ENCODE assay signal across 17 mouse cellular contexts in the genomic region with DNA sequence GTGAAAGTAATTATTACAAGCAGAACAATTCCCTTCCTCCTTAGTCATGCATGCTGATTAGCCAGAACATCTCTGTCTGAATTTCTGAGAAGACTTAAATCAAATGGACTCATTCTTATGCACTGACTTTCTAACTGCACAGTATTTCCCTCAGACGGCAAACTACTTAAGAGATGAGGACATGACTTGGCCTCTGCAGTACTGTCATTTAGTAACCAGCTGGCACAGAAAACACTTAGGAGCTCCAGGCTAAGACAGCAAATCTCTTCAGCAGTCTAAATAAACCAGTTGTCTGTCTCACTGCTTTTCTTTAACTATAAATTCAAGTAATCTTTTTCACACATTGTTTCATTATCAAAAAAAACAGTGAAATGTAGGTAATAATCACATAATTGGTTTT. TPM values are rescaled to one million over a fixed set of nuclear protein-coding genes. Genes with fewer than 3 reads are reported as not detected.
DNase-seq lines count a peak whose midpoint lies in the region; ATAC-seq and TF ChIP-seq lines count a peak whose summit lies in the region.
"Had no signal": no experiment of that assay in that cellular context is flagged by ENCODE, and none has a peak within 500 bp of the region (broad histone marks: within the 10 kb centered on the region; RNA-seq: fewer than 3 reads in every experiment).

No protein-coding gene starts in this region.

- WGBS in heart, embryonic 11.5 days (ENCODE audit: insufficient replicate concordance) = 62% methylated on average over 1 of the region's 1 CpGs
- 43% methylated on average over 1 of the region's 1 CpGs for WGBS in lung, postnatal 0 days

- H3K4me3 ChIP-seq in heart, embryonic 11.5 days (ENCODE audit: low read depth, low read length) = no peak overlapping the region
- no peak overlapping the region for H3K4me3 ChIP-seq in lung, postnatal 0 days (ENCODE audit: low read depth, low read length)
- H3K4me3 ChIP-seq: hindbrain, embryonic 15.5 days; limb, embryonic 12.5 days; midbrain, embryonic 12.5 days had no signal

- no peak overlapping the region for H3K4me2 ChIP-seq in heart, embryonic 11.5 days
- H3K4me2 ChIP-seq in lung, postnatal 0 days (replicated peaks; ENCODE audit: low read depth, low read length) = no peak overlapping the region
- H3K4me2 ChIP-seq: hindbrain, embryonic 15.5 days; limb, embryonic 12.5 days; midbrain, embryonic 12.5 days had no signal

- no peak for TF ChIP-seq CTCF in lung, postnatal 0 days (IDR thresholded peaks at IDR 0.05)

- H3K9ac ChIP-seq in heart, embryonic 11.5 days (ENCODE audit: low read depth, low read length) = no peak overlapping the region
- H3K9ac ChIP-seq in lung, postnatal 0 days (replicated peaks; ENCODE audit: low read depth) = no peak overlapping the region
- H3K9ac ChIP-seq: hindbrain, embryonic 15.5 days; limb, embryonic 12.5 days; liver, embryonic 14.5 days; midbrain, embryonic 12.5 days had no signal

- no peak overlapping the region for H3K27ac ChIP-seq in heart, embryonic 11.5 days (ENCODE audit: low read depth, low read length)
- no peak overlapping the region for H3K27ac ChIP-seq in lung, postnatal 0 days (ENCODE audit: low read length)
- H3K27ac ChIP-seq: hindbrain, embryonic 15.5 days; limb, embryonic 12.5 days; liver, embryonic 14.5 days; macrophage; midbrain, embryonic 12.5 days had no signal

- no peaks in the 10 kb centered on the region for H3K27me3 ChIP-seq in heart, embryonic 11.5 days (ENCODE audit: control insufficient read depth, insufficient read depth, low read length)
- H3K27me3 ChIP-seq in lung, postnatal 0 days (replicated peaks; ENCODE audit: insufficient read depth, low read length) = no peaks in the 10 kb centered on the region
- H3K27me3 ChIP-seq: hindbrain, embryonic 15.5 days; limb, embryonic 12.5 days; midbrain, embryonic 12.5 days had no signal

- DNase-seq in heart, postnatal 10 days = peak; percentile 18 to 20
- DNase-seq in lung, postnatal 0 days (ENCODE audit: low spot score) = peak; percentile 19
- no peak for DNase-seq in lung, postnatal 4 days
- peak; percentile 3 for DNase-seq in NIH3T3 (ENCODE audit: low read depth)
- peak; percentile 7 for DNase-seq in kidney, postnatal 14 days
- DNase-seq in adrenal gland, adult 18-20 months (ENCODE audit: low spot score in 2 of 2) = no peak
- DNase-seq: layer of hippocampus, adult 9-11 months; thymus, postnatal 4 days had no signal

- no peaks in the 10 kb centered on the region for H3K4me1 ChIP-seq in heart, embryonic 11.5 days (ENCODE audit: control insufficient read depth, insufficient read depth, low read length)
- no peaks in the 10 kb centered on the region for H3K4me1 ChIP-seq in lung, postnatal 0 days (ENCODE audit: insufficient read depth, low read depth, low read length)
- H3K4me1 ChIP-seq: hindbrain, embryonic 15.5 days; limb, embryonic 12.5 days; midbrain, embryonic 12.5 days had no signal

- no peaks in the 10 kb centered on the region for H3K9me3 ChIP-seq in heart, embryonic 11.5 days (replicated peaks; ENCODE audit: control insufficient read depth, low read length)
- no peaks in the 10 kb centered on the region for H3K9me3 ChIP-seq in lung, postnatal 0 days (ENCODE audit: low read length)
- H3K9me3 ChIP-seq: hindbrain, embryonic 15.5 days; limb, embryonic 12.5 days; midbrain, embryonic 12.5 days had no signal

- H3K36me3 ChIP-seq in heart, embryonic 11.5 days (ENCODE audit: control insufficient read depth, insufficient read depth, low read length) = no peaks in the 10 kb centered on the region
- no peaks in the 10 kb centered on the region for H3K36me3 ChIP-seq in lung, postnatal 0 days (ENCODE audit: insufficient read depth, low read length)
- H3K36me3 ChIP-seq: hindbrain, embryonic 15.5 days; limb, embryonic 12.5 days; midbrain, embryonic 12.5 days had no signal

- no peak for TF ChIP-seq EP300 in lung, postnatal 0 days (IDR thresholded peaks at IDR 0.05)

- ATAC-seq in heart, embryonic 11.5 days (replicated peaks; ENCODE audit: insufficient number of reproducible peaks, low FRiP score, low TSS enrichment) = no peak
- no peak for ATAC-seq in lung, postnatal 0 days
- ATAC-seq: activated CD4-positive, CD25-positive, alpha-beta regulatory T cell, adult 4 months; intestine, postnatal 0 days; Patski had no signal

- intact Hi-C loops in heart, postnatal 10 days (cut with DNase I) = loop anchor here (5.0 kb wide), 1 partner anchor 35 kb away; the partner anchor contains the start of gene Prrg1

RNA-seq across cellular contexts. Expression of gene Prrg1, which starts 36.0 kb away (rescaled TPM):
- 10 to 100 TPM in 1 of 2 experiments, 1 to 10 TPM in 1; 8.8 to 10.3 TPM for total RNA-seq in heart, postnatal 10 days (2021)
- polyA plus RNA-seq in heart, embryonic 11.5 days (2014; fragmentation: Nextera tagmentation; extraction: Ambion mirVana) = 6.1 and 6.7 TPM in 2 replicates
- 7.9 TPM in 2 replicates for polyA plus RNA-seq in lung, postnatal 0 days (2015; fragmentation: Nextera tagmentation; extraction: Ambion mirVana)
- total RNA-seq in adrenal gland, adult 18-20 months (2021) = 1 to 10 TPM; 2.4 to 3.2 TPM

Comparison
In these comparisons a context has a peak if more than half of its experiments do, and no peak if none do; other contexts are left out.
1. DNase-seq: peak in heart, postnatal 10 days (2 of 2), lung, postnatal 0 days (single experiment), NIH3T3 (single experiment) and kidney, postnatal 14 days (single experiment); none in lung, postnatal 4 days (0 of 2) and adrenal gland, adult 18-20 months (0 of 2).